Mouse (Mus musculus): Measurements from ENCODE around the gene Tdrkh.

DNA sequence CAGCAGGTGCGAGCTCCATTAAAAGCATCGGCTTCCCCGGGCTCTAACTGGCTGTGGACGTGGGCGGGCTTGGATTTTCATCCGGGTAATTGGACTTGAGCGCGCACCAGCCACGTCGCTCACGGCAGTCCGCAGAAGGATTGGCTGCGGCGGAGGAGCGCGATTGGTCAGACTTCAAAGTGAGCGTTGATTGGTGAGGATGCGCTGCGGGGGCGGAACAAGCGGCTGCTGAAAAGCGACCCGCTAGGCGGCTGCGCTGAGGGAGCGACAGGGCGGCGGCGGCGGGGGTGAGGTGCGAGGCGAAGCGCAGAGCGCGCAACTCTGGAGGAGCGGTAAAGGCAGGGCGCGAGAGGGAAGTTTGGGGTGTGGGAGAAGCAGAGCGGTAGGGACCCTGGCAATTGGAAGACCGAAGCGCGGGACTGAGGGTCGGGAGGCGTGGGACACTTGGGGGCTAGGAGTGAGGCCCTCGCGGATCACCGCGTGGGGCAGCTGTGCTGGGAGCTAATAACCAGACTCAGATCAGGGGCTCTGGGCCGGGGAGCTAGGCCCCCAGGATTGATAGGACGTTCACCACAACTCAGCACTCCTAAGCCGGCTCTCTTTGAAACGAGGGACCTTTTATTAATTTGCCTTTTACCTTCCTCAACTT, at the start of gene Tdrkh:
- no peak for TF ChIP-seq POLR2A (IDR thresholded peaks at IDR 0.05; ENCODE audit: low read depth, low read length)
- TF ChIP-seq CTCF (IDR thresholded peaks at IDR 0.05; ENCODE audit: extremely low read depth, insufficient read length, insufficient replicate concordance, low read depth, low read length): 0 out of 2 replicates have a peak, but pooled peaks have one; percentile 11

Data from small intestine, adult 2 months (tissue).